Mouse (Mus musculus): ENCODE data around the gene Gm3106. TPM values are rescaled to one million over a fixed set of nuclear protein-coding genes. Genes with fewer than 3 reads are reported as not detected.

Gm3106 gene
- not detected in 2 replicates for polyA plus RNA-seq (2012; rRNA removed)

DNA sequence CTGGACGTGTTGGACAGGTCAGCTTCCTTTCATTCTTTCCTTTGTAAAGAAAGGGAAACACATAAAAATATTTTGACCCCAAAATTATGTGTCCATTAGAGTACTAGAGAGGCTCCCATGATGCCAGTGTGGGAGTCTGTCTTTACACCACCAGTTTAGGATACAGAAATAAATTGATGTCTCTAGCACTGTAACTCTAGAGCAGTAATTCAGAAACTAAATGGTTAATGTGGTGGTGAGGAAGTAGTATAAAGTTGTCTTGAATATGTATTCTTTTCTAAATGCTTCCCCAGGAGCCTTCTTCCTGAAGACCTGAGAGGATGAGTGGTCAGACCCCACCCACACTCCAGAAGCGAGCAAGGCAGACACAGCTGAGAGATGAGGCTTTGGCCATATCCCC lies at the start of gene Gm3106:
Gene Gm3106 (plus strand): TSS at position 301 of the 400 bp plus-strand sequence.

Other genes starting within 250 kb of the Gm3106 start
- gene BC061212, start 147.5 kb upstream of the Gm3106 start, polyA plus RNA-seq (2012; rRNA removed): not detected in 2 replicates
- gene Gm6351, start 141.6 kb upstream of the Gm3106 start, polyA plus RNA-seq (2012; rRNA removed): not detected in 2 replicates
- not detected in 2 replicates for gene A430089I19Rik, start 88.8 kb downstream of the Gm3106 start, polyA plus RNA-seq (2012; rRNA removed)
- not detected in 2 replicates for gene Gm6502, start 96.4 kb downstream of the Gm3106 start, polyA plus RNA-seq (2012; rRNA removed)
- gene AA792892, start 121.7 kb downstream of the Gm3106 start, polyA plus RNA-seq (2012; rRNA removed): not detected in 2 replicates
- gene Gm7682, start 227.8 kb downstream of the Gm3106 start, polyA plus RNA-seq (2012; rRNA removed): not detected in 2 replicates

Data from stomach, adult 2 months (tissue).